Mouse (Mus musculus) olfactory bulb, adult 2 months (tissue): ENCODE measurements at regions not wholly inside any gene's neighbourhood (a gene's known extent, or its start where the extent isn't known, plus 50 kb on each side); places are given as distances from the start of the nearest gene placed in this dataset.

Experiments used
- CTCF ChIP-seq: fragments of 200-500 bp; IDR thresholded peaks from 2 replicates; pipeline ENCODE4 v1.5.1; 2012; ENCODE audit warnings: low read depth, mild to moderate bottlenecking, low read length, moderate library complexity; ENCODE audit not compliant: insufficient read depth
- POLR2A ChIP-seq: fragments of 200-500 bp; IDR thresholded peaks from 2 replicates; pipeline ENCODE4 v1.6.1; 2012; ENCODE audit warnings: mild to moderate bottlenecking, low read depth, low read length, moderate library complexity; ENCODE audit not compliant: insufficient read depth

GRCm38 (mm10) chr11:71414403-71415140, 184.0 kb upstream of the Nlrp1b start:
- no peak for TF ChIP-seq POLR2A
- TF ChIP-seq CTCF: no peak
